Mouse (Mus musculus) olfactory bulb, adult 2 months (tissue): ENCODE results near the gene St3gal3.

ENCODE experiments used
- CTCF ChIP-seq: fragments of 200-500 bp; IDR thresholded peaks from 2 replicates; pipeline ENCODE4 v1.5.1; 2012; ENCODE audit warnings: low read depth, mild to moderate bottlenecking, low read length, moderate library complexity; ENCODE audit not compliant: insufficient read depth
- POLR2A ChIP-seq: fragments of 200-500 bp; IDR thresholded peaks from 2 replicates; pipeline ENCODE4 v1.6.1; 2012; ENCODE audit warnings: mild to moderate bottlenecking, low read depth, low read length, moderate library complexity; ENCODE audit not compliant: insufficient read depth

DNA sequence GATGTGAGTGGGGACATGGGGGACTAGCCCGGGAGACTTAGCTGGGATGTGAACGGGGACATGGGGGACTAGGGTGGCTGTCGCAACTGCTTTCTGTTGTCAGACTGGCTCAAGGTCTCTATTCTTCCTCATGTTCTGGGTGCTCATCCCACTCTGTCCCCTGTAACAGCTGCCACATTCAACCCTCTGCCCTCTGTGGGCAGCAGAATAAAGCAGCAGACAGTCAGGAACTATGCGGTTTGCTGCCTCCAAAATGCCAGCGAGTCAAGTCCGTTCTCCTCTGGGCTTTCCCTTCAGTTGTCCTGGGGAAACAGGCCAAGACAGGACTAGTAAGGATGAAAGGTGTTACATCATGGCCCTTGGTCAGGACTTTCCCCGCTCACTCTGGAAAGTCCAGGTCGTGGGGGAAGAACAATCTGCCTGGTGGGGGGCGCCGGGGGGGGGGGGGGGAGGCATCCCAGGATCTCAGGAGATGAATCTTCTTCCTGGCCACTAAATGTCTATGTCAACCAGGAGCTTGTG is 14.4 kb upstream of the St3gal3 start:
- TF ChIP-seq POLR2A (no peak), CTCF (no peak)
